Mouse (Mus musculus) testis, adult 2 months (tissue): Measurements from ENCODE around the gene Mmgt1.

ENCODE experiments used
- CTCF ChIP-seq: fragments of 200-500 bp; IDR thresholded peaks from 2 replicates; pipeline ENCODE4 v1.5.1; 2012; ENCODE audit warnings: low read depth, mild to moderate bottlenecking, inconsistent platforms, low read length, moderate library complexity; ENCODE audit not compliant: control insufficient read depth, insufficient read depth, insufficient replicate concordance
- POLR2A ChIP-seq: fragments of 200-500 bp; IDR thresholded peaks from 2 replicates; pipeline ENCODE4 v1.6.1; 2012; ENCODE audit warnings: low read depth, mild to moderate bottlenecking, inconsistent platforms, low read length, moderate library complexity; ENCODE audit not compliant: control insufficient read depth

GRCm38 (mm10) chrX:56549506-56549905 is 48.4 kb downstream of the Mmgt1 start, which contains the start of gene Gm648:
- TF ChIP-seq CTCF (no peak), POLR2A (no peak)
